Mouse (Mus musculus) layer of hippocampus, adult 9-11 months (tissue): ENCODE data around the gene Nr1h5.

ENCODE experiments used
- DNase-seq: peaks from one replicate; pipeline ENCODE4 v3.0.0; 2022

Nr1h5 gene

GRCm38 (mm10) chr3:102964033-102964432 is at the start of gene Nr1h5:
Gene Nr1h5 (minus strand): TSS chr3:102964133.
- DNase-seq, result no peak

- no peak for DNase-seq
Observed at GRCm38 (mm10) chr3:103001595-103001994, 37.7 kb upstream of the Nr1h5 start.

GRCm38 (mm10) chr3:102997591-102997990 is 33.7 kb upstream of the Nr1h5 start:
- DNase-seq, result no peak

GRCm38 (mm10) chr3:102997036-102997435 is 33.1 kb upstream of the Nr1h5 start:
- DNase-seq, result no peak

GRCm38 (mm10) chr3:102995605-102996321 is 31.8 kb upstream of the Nr1h5 start, which contains the start of gene Sike1:
Gene Sike1 (plus strand): TSS chr3:102995708.
- peak; percentile 92 for DNase-seq

GRCm38 (mm10) chr3:102995233-102995604 is 31.3 kb upstream of the Nr1h5 start:
- DNase-seq, result no peak

- no peak for DNase-seq
Observed at GRCm38 (mm10) chr3:102992936-102993335, 29.0 kb upstream of the Nr1h5 start.

GRCm38 (mm10) chr3:102991041-102991440 is 27.1 kb upstream of the Nr1h5 start:
- DNase-seq, result no peak

GRCm38 (mm10) chr3:102980349-102980736 is 16.4 kb upstream of the Nr1h5 start:
- DNase-seq, result no peak

- DNase-seq, result no peak
Observed at GRCm38 (mm10) chr3:102979550-102980348, 15.8 kb upstream of the Nr1h5 start.

GRCm38 (mm10) chr3:102976906-102977305 is 13.0 kb upstream of the Nr1h5 start:
- DNase-seq, result no peak

GRCm38 (mm10) chr3:102970508-102970907 is 6.6 kb upstream of the Nr1h5 start:
- no peak for DNase-seq

- no peak for DNase-seq
Observed at GRCm38 (mm10) chr3:102970067-102970466, 6.1 kb upstream of the Nr1h5 start.

GRCm38 (mm10) chr3:102955596-102955995 is 8.3 kb downstream of the Nr1h5 start:
- no peak for DNase-seq

- DNase-seq, result no peak
Observed at GRCm38 (mm10) chr3:102955143-102955542, 8.8 kb downstream of the Nr1h5 start.

- no peak for DNase-seq
Observed at GRCm38 (mm10) chr3:102954476-102954875, 9.5 kb downstream of the Nr1h5 start.

- no peak for DNase-seq
Observed at GRCm38 (mm10) chr3:102946861-102947260, 17.1 kb downstream of the Nr1h5 start.

- DNase-seq, result no peak
Observed at GRCm38 (mm10) chr3:102946312-102946711, 17.6 kb downstream of the Nr1h5 start.

- no peak for DNase-seq
Observed at GRCm38 (mm10) chr3:102938100-102938499, 25.8 kb downstream of the Nr1h5 start.

- DNase-seq, result no peak
Observed at GRCm38 (mm10) chr3:102935451-102936354, 28.2 kb downstream of the Nr1h5 start, which contains the start of gene Sycp1. Gene Sycp1 (minus strand): TSS chr3:102936100.

GRCm38 (mm10) chr3:102899136-102899535 is 64.8 kb downstream of the Nr1h5 start:
- DNase-seq, result no peak
